Mouse (Mus musculus) hindbrain, embryonic 15.5 days (tissue): Measurements from ENCODE around the gene Aldh3b1. TPM values are rescaled to one million over a fixed set of nuclear protein-coding genes. Genes with fewer than 3 reads are reported as not detected.

Source experiments
- ATAC-seq: fragments of 200-750 bp; cut with Nextera tagmentation; 2 replicates; pipeline ENCODE4 v1.8.0; 2017; ENCODE audit warnings: low read depth, moderate number of reproducible peaks, moderate TSS enrichment; ENCODE audit not compliant: low FRiP score
- H3K27ac ChIP-seq: fragments of 300-500 bp; sonication (generic); replicated peaks from 2 replicates; pipeline ENCODE4 v1.5.1; 2015; ENCODE audit warnings: mild to moderate bottlenecking, inconsistent platforms
- H3K27me3 ChIP-seq: fragments of 300-500 bp; sonication (generic); 2 replicates; pipeline ENCODE4 v1.6.1; 2015; ENCODE audit warnings: control low read depth, inconsistent platforms
- H3K36me3 ChIP-seq: fragments of 300-500 bp; sonication (generic); 2 replicates; pipeline ENCODE4 v1.6.1; 2015; ENCODE audit warnings: control low read depth, inconsistent platforms
- H3K4me1 ChIP-seq: fragments of 300-500 bp; sonication (generic); replicated peaks from 2 replicates; pipeline ENCODE4 v1.6.1; 2015; ENCODE audit warnings: control low read depth, inconsistent platforms
- H3K4me2 ChIP-seq: fragments of 300-500 bp; sonication (generic); 2 replicates; pipeline ENCODE4 v1.6.1; 2015; ENCODE audit warnings: moderate library complexity, mild to moderate bottlenecking, inconsistent platforms
- H3K4me3 ChIP-seq: fragments of 300-500 bp; sonication (generic); 2 replicates; pipeline ENCODE4 v1.5.1; 2015; ENCODE audit warnings: mild to moderate bottlenecking, inconsistent platforms
- H3K9ac ChIP-seq: fragments of 300-500 bp; sonication (generic); 2 replicates; pipeline ENCODE4 v1.6.1; 2015; ENCODE audit warnings: inconsistent platforms
- H3K9me3 ChIP-seq: fragments of 300-500 bp; sonication (generic); 2 replicates; pipeline ENCODE4 v1.6.1; 2016; ENCODE audit warnings: control low read depth, inconsistent platforms
- WGBS: fragments of 180-500 bp; shearing (Covaris S2); methylation state at CpG from one replicate; pipeline ENCODE4 v1.1.7; 2015; 5-methylcytosine and 5-hydroxymethylcytosine counted together
- polyA plus RNA-seq: library from polyadenylated mRNA; unstranded; fragments of >200 nt; fragmentation: Nextera tagmentation; extraction: Ambion mirVana; gene quantifications from 2 replicates; pipeline ENCODE4 v1.2.1, GENCODE M21; 2015

The Aldh3b1 gene
- polyA plus RNA-seq, 1 experiment from 2014 or later = 2.7 TPM

- WGBS = 67% methylated on average over 13 of the region's 13 CpGs
- no peak overlapping the region for H3K27ac ChIP-seq
Observed at GRCm38 (mm10) chr19:3923586-3923985, 6.0 kb downstream of the Aldh3b1 start.

GRCm38 (mm10) chr19:3922661-3923371 is 6.8 kb downstream of the Aldh3b1 start:
- Histone ChIP-seq H3K9me3 (no peaks in the 10 kb centered on the region), H3K4me2 (no peak overlapping the region), H3K27me3 (no peaks in the 10 kb centered on the region), H3K36me3 (no peaks in the 10 kb centered on the region), H3K4me1 (no peaks in the 10 kb centered on the region), H3K27ac (no peak overlapping the region), H3K9ac (no peak overlapping the region), H3K4me3 (no peak overlapping the region)
- no peak for ATAC-seq
- 62% methylated on average over 10 of the region's 10 CpGs for WGBS

More at GRCm38 (mm10) chr19:3923586-3923985, 6.0 kb downstream of the Aldh3b1 start:
- no peak overlapping the region for H3K4me2 ChIP-seq
- H3K4me3 ChIP-seq = no peak overlapping the region
- H3K27me3 ChIP-seq = no peaks in the 10 kb centered on the region
- H3K9ac ChIP-seq = no peak overlapping the region
- ATAC-seq = peak; percentile 14; the same call in 1 of the 2 replicates
- no peaks in the 10 kb centered on the region for H3K4me1 ChIP-seq
- H3K9me3 ChIP-seq = no peaks in the 10 kb centered on the region
- H3K36me3 ChIP-seq = no peaks in the 10 kb centered on the region

GRCm38 (mm10) chr19:3919928-3920327 is 9.7 kb downstream of the Aldh3b1 start:
- Histone ChIP-seq H3K9ac (no peak overlapping the region), H3K27ac (no peak overlapping the region), H3K4me2 (no peak overlapping the region), H3K27me3 (no peaks in the 10 kb centered on the region), H3K9me3 (no peaks in the 10 kb centered on the region), H3K4me3 (no peak overlapping the region), H3K36me3 (no peaks in the 10 kb centered on the region), H3K4me1 (no peaks in the 10 kb centered on the region)
- no peak for ATAC-seq

- no peaks in the 10 kb centered on the region for H3K9me3 ChIP-seq
- H3K27me3 ChIP-seq = no peaks in the 10 kb centered on the region
- H3K9ac ChIP-seq = no peak overlapping the region
- H3K4me2 ChIP-seq = no peak overlapping the region
- 79% methylated on average over 11 of the region's 11 CpGs for WGBS
- no peaks in the 10 kb centered on the region for H3K36me3 ChIP-seq
- no peak overlapping the region for H3K4me3 ChIP-seq
- H3K4me1 ChIP-seq = peaks cover 13% of the 10 kb centered on the region
- no peak for ATAC-seq
- no peak overlapping the region for H3K27ac ChIP-seq
Observed at GRCm38 (mm10) chr19:3916727-3917126, 12.9 kb downstream of the Aldh3b1 start.

- H3K27ac ChIP-seq = no peak overlapping the region
- no peaks in the 10 kb centered on the region for H3K27me3 ChIP-seq
- 91% methylated on average over 5 of the region's 5 CpGs for WGBS
- no peak overlapping the region for H3K4me2 ChIP-seq
- ATAC-seq = no peak
- no peak overlapping the region for H3K4me3 ChIP-seq
- H3K4me1 ChIP-seq = peaks cover 22% of the 10 kb centered on the region
- peaks cover 8% of the 10 kb centered on the region; the same call in 1 of the 2 replicates for H3K36me3 ChIP-seq
- no peak overlapping the region for H3K9ac ChIP-seq
- H3K9me3 ChIP-seq = no peaks in the 10 kb centered on the region
Observed at GRCm38 (mm10) chr19:3914535-3914934, 15.1 kb downstream of the Aldh3b1 start.

GRCm38 (mm10) chr19:3913692-3914091 is 15.9 kb downstream of the Aldh3b1 start:
- peak overlapping the region; percentile 76 for H3K4me2 ChIP-seq
- peaks cover 22% of the 10 kb centered on the region for H3K4me1 ChIP-seq
- WGBS = 91% methylated on average over 8 of the region's 8 CpGs
- H3K9me3 ChIP-seq = no peaks in the 10 kb centered on the region
- no peaks in the 10 kb centered on the region for H3K27me3 ChIP-seq
- no peak for ATAC-seq
- peak overlapping the region; percentile 83 for H3K27ac ChIP-seq
- H3K4me3 ChIP-seq = peak overlapping the region; percentile 74
- peaks cover 12% of the 10 kb centered on the region; the same call in 1 of the 2 replicates for H3K36me3 ChIP-seq
- H3K9ac ChIP-seq = peak overlapping the region; percentile 16; the same call in 1 of the 2 replicates

- under 1% methylated on average over 43 of the region's 43 CpGs for WGBS
- H3K27me3 ChIP-seq = no peaks in the 10 kb centered on the region
- H3K4me3 ChIP-seq = peak within 1 kb of the TSS; percentile 74
- H3K27ac ChIP-seq = peak within 1 kb of the TSS; percentile 90
- H3K36me3 ChIP-seq = peaks cover 16% of the 10 kb centered on the region
- H3K9ac ChIP-seq = peak within 1 kb of the TSS; percentile 67
- peak; percentile 98 for ATAC-seq
- peaks cover 24% of the 10 kb centered on the region for H3K4me1 ChIP-seq
- no peaks in the 10 kb centered on the region for H3K9me3 ChIP-seq
- H3K4me2 ChIP-seq = peak within 1 kb of the TSS; percentile 82
Observed at GRCm38 (mm10) chr19:3912337-3913204, 17.0 kb downstream of the Aldh3b1 start, which contains the start of gene Ndufs8. Ndufs8 (minus strand) TSS chr19:3912774.

- peaks cover 40% of the 10 kb centered on the region for H3K4me1 ChIP-seq
- H3K27ac ChIP-seq = no peak overlapping the region
- no peak overlapping the region for H3K4me3 ChIP-seq
- H3K36me3 ChIP-seq = peaks cover 16% of the 10 kb centered on the region
- WGBS = 81% methylated on average over 5 of the region's 5 CpGs
- H3K9me3 ChIP-seq = no peaks in the 10 kb centered on the region
- no peak overlapping the region for H3K4me2 ChIP-seq
- ATAC-seq = no peak
- no peak overlapping the region for H3K9ac ChIP-seq
- 0 out of 2 replicates have a peak, but pooled peaks cover 3% of the 10 kb centered on the region for H3K27me3 ChIP-seq
Observed at GRCm38 (mm10) chr19:3910206-3910605, 19.4 kb downstream of the Aldh3b1 start.

- H3K9ac ChIP-seq = no peak overlapping the region
- H3K4me2 ChIP-seq = peak overlapping the region; percentile 74
Observed at GRCm38 (mm10) chr19:3907876-3908660, 21.5 kb downstream of the Aldh3b1 start.

GRCm38 (mm10) chr19:3906795-3907786 is 22.5 kb downstream of the Aldh3b1 start, which contains the start of gene Tcirg1:
Tcirg1 (minus strand) TSS chr19:3907133.
- Histone ChIP-seq H3K27ac (peak within 1 kb of the TSS; percentile 16; the same call in 1 of the 2 replicates), H3K36me3 (peaks cover 16% of the 10 kb centered on the region)

More at GRCm38 (mm10) chr19:3907876-3908660, 21.5 kb downstream of the Aldh3b1 start:
- Histone ChIP-seq H3K27me3 (0 out of 2 replicates have a peak, but pooled peaks cover 3% of the 10 kb centered on the region), H3K36me3 (peaks cover 16% of the 10 kb centered on the region), H3K4me3 (no peak overlapping the region), H3K4me1 (peaks cover 32% of the 10 kb centered on the region), H3K27ac (no peak overlapping the region), H3K9me3 (no peaks in the 10 kb centered on the region)
- WGBS = 79% methylated on average over 8 of the region's 8 CpGs
- no peak for ATAC-seq

More at GRCm38 (mm10) chr19:3906795-3907786, 22.5 kb downstream of the Aldh3b1 start, which contains the start of gene Tcirg1:
- Histone ChIP-seq H3K4me2 (peak within 1 kb of the TSS; percentile 74), H3K9ac (peak within 1 kb of the TSS; percentile 51), H3K27me3 (0 out of 2 replicates have a peak, but pooled peaks cover 3% of the 10 kb centered on the region), H3K4me1 (peaks cover 30% of the 10 kb centered on the region), H3K4me3 (peak within 1 kb of the TSS; percentile 43), H3K9me3 (no peaks in the 10 kb centered on the region)
- 5% methylated on average over 36 of the region's 36 CpGs for WGBS
- peak; percentile 72; the same call in 1 of the 2 replicates for ATAC-seq
